Mouse (Mus musculus): ENCODE measurements around the gene Pbld1. TPM values are rescaled to one million over a fixed set of nuclear protein-coding genes. Genes with fewer than 3 reads are reported as not detected.

Pbld1 gene
- polyA plus RNA-seq, 1 experiment from 2014 or later: 0.95 TPM

DNA sequence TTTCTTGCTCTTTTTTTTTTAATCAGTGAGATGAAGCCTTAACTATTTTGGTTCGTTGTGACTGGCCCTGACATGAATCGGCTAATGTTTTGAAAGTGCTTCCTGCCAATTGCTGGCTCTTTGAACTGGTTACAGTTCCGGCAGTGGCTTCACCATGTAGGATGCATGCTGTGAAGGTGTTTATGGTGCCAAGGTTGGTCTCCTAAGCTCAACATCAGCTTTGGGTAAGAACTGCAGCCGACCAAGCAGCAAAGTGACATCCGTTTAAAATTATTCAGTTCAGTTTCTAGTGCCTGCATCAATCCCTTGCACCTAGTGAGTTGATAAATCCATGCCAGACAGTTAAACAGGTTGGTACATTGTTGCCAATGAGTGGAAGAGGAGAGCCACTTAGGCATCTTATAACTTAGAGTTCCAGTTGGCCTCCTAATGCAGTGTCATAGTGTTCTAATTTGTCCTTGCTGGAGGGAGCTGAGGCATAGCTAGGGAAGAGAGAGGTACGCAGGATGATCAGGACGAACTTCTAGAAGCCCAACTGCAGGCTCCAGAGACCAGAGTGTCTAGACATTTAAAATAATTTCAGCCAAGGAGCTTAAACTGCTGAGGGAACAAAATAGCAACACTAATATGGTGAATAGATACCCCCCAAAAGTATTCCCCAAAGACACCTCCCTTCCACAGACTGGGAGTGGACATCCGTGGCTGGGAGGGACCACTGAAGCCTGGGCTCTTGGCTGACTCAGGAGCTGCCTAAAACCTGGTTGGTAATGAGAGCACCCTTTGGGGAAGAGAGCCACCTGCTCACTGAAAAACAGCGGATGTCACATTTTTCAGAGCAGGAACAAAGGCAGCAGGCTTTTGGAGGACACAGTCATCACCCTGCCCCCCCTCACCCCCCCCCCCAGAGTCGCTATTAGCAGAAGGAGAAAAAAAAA lies 32.9 kb downstream of the Pbld1 start:
- TF ChIP-seq CTCF (IDR thresholded peaks at IDR 0.05) (no peak), EP300 (IDR thresholded peaks at IDR 0.05) (no peak)
- Histone ChIP-seq H3K27me3 (replicated peaks; ENCODE audit: insufficient read depth, low read length) (no peaks in the 10 kb centered on the region), H3K9me3 (ENCODE audit: low read length) (no peaks in the 10 kb centered on the region), H3K4me1 (ENCODE audit: insufficient read depth, low read depth, low read length) (no peaks in the 10 kb centered on the region), H3K4me3 (ENCODE audit: low read depth, low read length) (no peak overlapping the region), H3K27ac (ENCODE audit: low read length) (no peak overlapping the region), H3K4me2 (replicated peaks; ENCODE audit: low read depth, low read length) (no peak overlapping the region), H3K36me3 (ENCODE audit: insufficient read depth, low read length) (no peaks in the 10 kb centered on the region), H3K9ac (replicated peaks; ENCODE audit: low read depth) (no peak overlapping the region)
- ATAC-seq: no peak
- no peak for DNase-seq (ENCODE audit: low spot score)
- WGBS: 65% methylated on average over 10 of the region's 10 CpGs

DNA sequence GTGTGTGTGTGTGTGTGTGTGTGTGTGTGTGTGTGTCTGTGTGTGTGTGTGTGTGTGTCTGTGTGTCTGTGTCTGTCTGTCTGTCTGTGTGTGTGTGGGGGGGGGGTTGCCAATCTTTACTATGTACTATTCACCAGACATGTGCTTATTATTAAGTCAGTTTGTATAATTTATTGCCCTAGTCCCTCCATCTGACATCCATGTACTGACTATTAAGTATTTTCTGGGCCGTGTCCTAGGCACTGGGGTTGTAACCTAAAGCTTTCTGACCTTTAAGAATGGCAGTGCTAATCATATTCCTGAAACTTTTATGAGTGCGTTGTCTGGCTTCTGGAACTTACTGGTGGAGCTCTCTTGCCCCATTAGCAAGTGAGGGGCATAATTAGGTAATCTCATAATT lies 36.8 kb downstream of the Pbld1 start:
- H3K9me3 ChIP-seq (ENCODE audit: low read length): no peaks in the 10 kb centered on the region
- ATAC-seq (no peak), DNase-seq (ENCODE audit: low spot score) (no peak)
- no peak overlapping the region for H3K27ac ChIP-seq (ENCODE audit: low read length)
- H3K9ac ChIP-seq (replicated peaks; ENCODE audit: low read depth): no peak overlapping the region
- TF ChIP-seq EP300 (IDR thresholded peaks at IDR 0.05) (no peak), CTCF (IDR thresholded peaks at IDR 0.05) (no peak)
- no peak overlapping the region for H3K4me2 ChIP-seq (replicated peaks; ENCODE audit: low read depth, low read length)
- 55% methylated on average over 2 of the region's 2 CpGs for WGBS
- H3K4me1 ChIP-seq (ENCODE audit: insufficient read depth, low read depth, low read length): no peaks in the 10 kb centered on the region
- no peaks in the 10 kb centered on the region for H3K36me3 ChIP-seq (ENCODE audit: insufficient read depth, low read length)
- H3K4me3 ChIP-seq (ENCODE audit: low read depth, low read length): no peak overlapping the region
- H3K27me3 ChIP-seq (replicated peaks; ENCODE audit: insufficient read depth, low read length): peaks cover 22% of the 10 kb centered on the region

DNA sequence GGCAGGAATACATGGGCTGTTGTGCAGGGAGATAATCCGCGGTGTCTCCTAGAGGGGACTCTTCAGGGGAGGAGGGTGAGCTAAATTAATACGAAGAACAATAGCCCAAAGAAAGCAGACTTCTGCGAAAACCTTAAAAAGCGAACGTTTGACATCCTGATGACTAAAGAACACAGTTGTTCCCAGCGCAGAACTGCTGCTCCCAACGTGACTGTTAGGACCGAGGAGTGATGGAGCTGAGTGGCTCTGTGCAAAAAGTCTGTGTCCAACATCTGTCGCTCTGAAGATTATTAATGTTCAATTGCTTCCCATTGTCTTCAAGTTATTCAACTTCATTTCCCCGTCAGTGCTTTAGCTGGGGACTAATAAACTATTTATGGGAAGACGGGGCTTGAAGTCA lies 38.2 kb downstream of the Pbld1 start:
- Histone ChIP-seq H3K27me3 (replicated peaks; ENCODE audit: insufficient read depth, low read length) (peaks cover 22% of the 10 kb centered on the region), H3K36me3 (ENCODE audit: insufficient read depth, low read length) (no peaks in the 10 kb centered on the region), H3K9ac (replicated peaks; ENCODE audit: low read depth) (no peak overlapping the region), H3K4me1 (ENCODE audit: insufficient read depth, low read depth, low read length) (no peaks in the 10 kb centered on the region), H3K9me3 (ENCODE audit: low read length) (no peaks in the 10 kb centered on the region), H3K4me3 (ENCODE audit: low read depth, low read length) (no peak overlapping the region), H3K27ac (ENCODE audit: low read length) (no peak overlapping the region), H3K4me2 (replicated peaks; ENCODE audit: low read depth, low read length) (no peak overlapping the region)
- 62% methylated on average over 12 of the region's 12 CpGs for WGBS
- no peak for ATAC-seq
- no peak for DNase-seq (ENCODE audit: low spot score)
- TF ChIP-seq EP300 (IDR thresholded peaks at IDR 0.05) (no peak), CTCF (IDR thresholded peaks at IDR 0.05) (no peak)

DNA sequence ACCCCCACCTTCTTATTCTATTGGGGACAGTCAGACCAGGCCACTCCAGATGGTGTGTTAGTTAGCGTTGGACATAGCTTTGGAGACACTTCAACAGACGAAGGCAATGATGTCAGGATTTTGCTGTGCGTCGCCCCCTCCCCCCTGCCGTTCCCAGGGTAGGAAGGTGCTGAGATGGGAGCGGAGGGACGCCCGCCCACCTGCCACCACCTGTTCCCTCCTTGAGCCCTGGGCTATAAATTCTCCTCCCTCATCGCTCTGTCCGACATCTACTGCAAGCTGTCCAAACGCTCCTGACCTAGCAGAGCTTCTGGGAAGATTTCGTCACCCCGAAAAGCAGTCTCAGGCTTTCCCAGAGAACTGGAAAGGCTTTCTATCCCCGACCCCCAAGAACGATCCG lies 39.6 kb downstream of the Pbld1 start, which contains the start of gene Atoh7:
TSS of gene Atoh7 (plus strand) at position 131 of the 400 bp plus-strand sequence.
- no peak for DNase-seq (ENCODE audit: low spot score)
- H3K4me3 ChIP-seq (ENCODE audit: low read depth, low read length): peak within 1 kb of the TSS; percentile 47

DNA sequence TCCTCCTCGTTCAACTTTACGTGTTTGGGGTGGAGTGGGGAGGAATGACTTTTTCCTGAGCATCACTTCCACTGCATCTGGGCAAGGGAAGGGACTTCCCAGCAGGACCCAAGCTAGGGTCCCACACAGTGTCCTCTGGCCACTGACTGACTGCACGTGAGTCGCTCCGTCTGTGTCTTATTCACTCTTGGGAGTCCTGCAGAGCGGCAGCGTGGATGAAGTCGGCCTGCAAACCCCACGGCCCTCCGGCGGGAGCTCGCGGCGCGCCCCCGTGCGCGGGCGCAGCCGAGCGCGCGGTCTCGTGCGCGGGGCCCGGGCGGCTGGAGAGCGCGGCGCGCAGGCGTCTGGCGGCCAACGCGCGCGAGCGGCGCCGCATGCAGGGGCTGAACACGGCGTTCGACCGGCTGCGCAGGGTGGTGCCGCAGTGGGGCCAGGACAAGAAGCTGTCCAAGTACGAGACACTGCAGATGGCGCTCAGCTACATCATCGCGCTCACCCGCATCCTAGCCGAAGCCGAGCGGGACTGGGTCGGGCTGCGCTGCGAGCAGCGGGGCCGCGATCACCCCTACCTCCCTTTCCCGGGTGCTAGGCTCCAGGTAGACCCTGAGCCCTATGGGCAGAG lies 40.1 kb downstream of the Pbld1 start:
- Histone ChIP-seq H3K9ac (replicated peaks; ENCODE audit: low read depth) (no peak overlapping the region; the same call in 1 of the 2 replicates), H3K4me3 (ENCODE audit: low read depth, low read length) (peak overlapping the region; percentile 47), H3K27ac (ENCODE audit: low read length) (no peak overlapping the region), H3K4me2 (replicated peaks; ENCODE audit: low read depth, low read length) (peak overlapping the region; percentile 88), H3K4me1 (ENCODE audit: insufficient read depth, low read depth, low read length) (no peaks in the 10 kb centered on the region), H3K9me3 (ENCODE audit: low read length) (no peaks in the 10 kb centered on the region), H3K36me3 (ENCODE audit: insufficient read depth, low read length) (no peaks in the 10 kb centered on the region), H3K27me3 (replicated peaks; ENCODE audit: insufficient read depth, low read length) (peaks cover 22% of the 10 kb centered on the region)
- peak; percentile 24 for DNase-seq (ENCODE audit: low spot score)
- ATAC-seq: peak; percentile 57
- under 1% methylated on average over 36 of the region's 62 CpGs for WGBS
- TF ChIP-seq EP300 (IDR thresholded peaks at IDR 0.05) (no peak), CTCF (IDR thresholded peaks at IDR 0.05) (no peak)

More for the DNA sequence above, 39.6 kb downstream of the Pbld1 start, which contains the start of gene Atoh7:
- Histone ChIP-seq H3K36me3 (ENCODE audit: insufficient read depth, low read length) (no peaks in the 10 kb centered on the region), H3K9ac (replicated peaks; ENCODE audit: low read depth) (no peak within 1 kb of the TSS; the same call in 1 of the 2 replicates), H3K9me3 (ENCODE audit: low read length) (no peaks in the 10 kb centered on the region), H3K4me2 (replicated peaks; ENCODE audit: low read depth, low read length) (peak within 1 kb of the TSS; percentile 88), H3K27me3 (replicated peaks; ENCODE audit: insufficient read depth, low read length) (peaks cover 22% of the 10 kb centered on the region), H3K27ac (ENCODE audit: low read length) (no peak within 1 kb of the TSS), H3K4me1 (ENCODE audit: insufficient read depth, low read depth, low read length) (no peaks in the 10 kb centered on the region)
- no peak for TF ChIP-seq EP300 (IDR thresholded peaks at IDR 0.05)
- WGBS: 10% methylated on average over 16 of the region's 16 CpGs
- ATAC-seq: no peak

DNA sequence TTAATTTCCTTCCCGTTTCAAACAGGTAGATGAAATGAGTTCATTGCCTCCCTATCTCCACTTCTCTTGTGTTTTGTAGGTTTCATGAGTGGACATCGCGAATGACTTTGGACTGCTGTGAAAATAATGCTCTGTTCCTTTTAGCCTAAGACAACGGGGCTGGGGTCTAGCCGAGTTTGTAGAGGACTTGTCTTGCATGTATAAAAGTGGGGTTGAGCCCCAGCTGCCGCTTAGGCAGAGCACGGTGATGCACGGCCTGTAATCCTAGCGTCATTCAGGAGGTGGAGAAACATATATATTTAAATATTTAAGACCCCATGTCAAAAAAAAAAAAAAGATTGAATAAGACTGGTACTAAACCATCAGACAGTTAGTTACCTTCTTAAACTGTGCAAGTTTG lies 40.7 kb downstream of the Pbld1 start:
- no peak for ATAC-seq
- DNase-seq (ENCODE audit: low spot score): no peak
- H3K9me3 ChIP-seq (ENCODE audit: low read length): no peaks in the 10 kb centered on the region
- no peak overlapping the region for H3K27ac ChIP-seq (ENCODE audit: low read length)
- no peak overlapping the region for H3K9ac ChIP-seq (replicated peaks; ENCODE audit: low read depth)
- H3K4me3 ChIP-seq (ENCODE audit: low read depth, low read length): peak overlapping the region; percentile 47
- no peaks in the 10 kb centered on the region for H3K4me1 ChIP-seq (ENCODE audit: insufficient read depth, low read depth, low read length)
- peaks cover 22% of the 10 kb centered on the region for H3K27me3 ChIP-seq (replicated peaks; ENCODE audit: insufficient read depth, low read length)
- no peaks in the 10 kb centered on the region for H3K36me3 ChIP-seq (ENCODE audit: insufficient read depth, low read length)
- peak overlapping the region; percentile 88 for H3K4me2 ChIP-seq (replicated peaks; ENCODE audit: low read depth, low read length)
- 12% methylated on average over 9 of the region's 9 CpGs for WGBS
- TF ChIP-seq EP300 (IDR thresholded peaks at IDR 0.05) (no peak), CTCF (IDR thresholded peaks at IDR 0.05) (no peak)

Measured in lung, postnatal 0 days (tissue).